Mouse (Mus musculus): ENCODE measurements around the gene Yipf1.

DNA sequence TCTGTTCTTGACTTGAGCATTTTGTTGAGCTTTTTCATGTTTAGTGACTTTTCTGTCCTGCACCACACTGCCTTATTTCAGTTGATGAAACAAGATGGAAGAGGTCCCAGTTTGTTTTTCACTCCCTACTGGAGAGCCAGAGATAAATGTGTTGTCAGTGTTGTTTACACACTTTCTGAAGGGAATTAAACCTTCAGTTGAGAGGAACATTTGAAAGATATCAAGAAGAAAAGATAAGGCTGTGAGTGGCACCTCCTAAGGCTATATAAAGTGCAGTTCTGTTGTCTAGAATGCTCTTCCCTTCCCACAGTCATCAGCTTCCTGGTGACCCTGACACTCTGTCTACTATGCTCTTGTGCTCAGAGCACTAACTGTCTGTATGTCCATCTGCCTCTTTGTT is 37.2 kb downstream of the Yipf1 start:
- TF ChIP-seq CTCF (IDR thresholded peaks at IDR 0.05; ENCODE audit: control insufficient read depth, insufficient read depth, low read length), result no peak
- no peak for TF ChIP-seq POLR2A (IDR thresholded peaks at IDR 0.05; ENCODE audit: borderline replicate concordance, control insufficient read depth, low read depth, low read length)
